Mouse (Mus musculus): Measurements from ENCODE around the gene Sema3b. TPM values are rescaled to one million over a fixed set of nuclear protein-coding genes. Genes with fewer than 3 reads are reported as not detected.

Gene Sema3b
- polyA plus RNA-seq, 1 experiment = 95.6 TPM

DNA sequence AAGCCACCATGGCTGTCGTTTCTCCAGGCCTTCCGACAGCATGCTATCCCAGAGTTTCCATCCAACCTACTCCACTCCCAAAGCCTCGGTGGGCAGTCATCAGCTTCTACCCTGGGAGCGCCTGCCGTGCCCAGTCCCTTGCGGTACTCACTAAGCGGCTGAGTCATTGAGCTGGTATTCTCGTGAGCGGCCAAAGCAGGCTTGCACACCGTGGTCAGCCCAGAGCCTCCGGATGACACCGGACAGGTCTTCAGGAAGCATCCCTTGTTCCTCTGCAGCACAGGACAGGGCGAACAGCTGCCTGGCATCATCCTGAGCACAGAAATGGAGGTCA, 10.5 kb upstream of the Sema3b start:
- TF ChIP-seq CTCF (IDR thresholded peaks at IDR 0.05; ENCODE audit: insufficient read depth, low read length) (no peak), POLR2A (IDR thresholded peaks at IDR 0.05; ENCODE audit: borderline replicate concordance, extremely low read depth, low read depth, low read length) (no peak)
- Histone ChIP-seq H3K4me1 (ENCODE audit: control insufficient read depth, insufficient read depth, low read length) (peaks cover 30% of the 10 kb centered on the region), H3K4me3 (replicated peaks; ENCODE audit: extremely low read depth, low read depth, low read length) (no peak overlapping the region)
- 46% methylated on average over 13 of the region's 13 CpGs for WGBS
- DNase-seq = no peak

DNA sequence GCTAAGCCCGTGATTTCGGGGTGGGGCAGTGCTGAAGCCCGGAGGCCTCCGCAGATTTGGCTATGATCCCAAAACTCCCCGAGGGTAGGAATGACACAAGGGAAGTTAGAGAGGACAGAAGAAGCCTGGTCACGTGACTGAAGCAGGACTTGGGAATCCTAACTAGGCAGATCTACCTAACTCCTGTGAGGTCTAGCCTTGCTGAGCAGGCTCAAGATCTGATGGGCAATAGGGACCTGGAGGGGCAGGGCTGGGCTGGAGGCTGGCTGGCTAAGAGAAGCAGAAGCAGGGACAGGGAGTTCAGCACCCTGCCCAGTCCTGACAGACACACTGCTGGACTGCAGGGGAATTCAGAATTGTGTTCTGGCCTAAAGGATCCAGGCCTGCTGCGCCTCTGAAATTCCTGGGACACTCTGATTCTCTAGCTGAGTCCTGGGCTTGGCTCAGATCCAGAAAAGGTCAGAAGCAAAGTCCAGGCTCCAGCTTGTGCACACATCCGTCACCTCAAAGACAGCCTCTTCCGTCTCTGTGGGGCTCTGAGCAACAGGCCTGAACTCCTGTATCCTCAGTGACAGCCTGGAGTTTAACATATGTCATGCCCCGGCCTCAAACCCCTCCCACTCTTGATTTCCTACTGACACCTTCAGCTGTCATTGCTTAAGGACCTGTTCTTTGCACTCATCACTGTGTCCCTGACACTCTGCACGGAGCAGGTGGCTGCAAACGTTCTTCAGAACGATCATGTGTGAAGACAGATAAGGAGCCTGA, 9.9 kb upstream of the Sema3b start:
- DNase-seq = no peak
- 27% methylated on average over 13 of the region's 13 CpGs for WGBS
- H3K4me3 ChIP-seq (replicated peaks; ENCODE audit: extremely low read depth, low read depth, low read length) = no peak overlapping the region

DNA sequence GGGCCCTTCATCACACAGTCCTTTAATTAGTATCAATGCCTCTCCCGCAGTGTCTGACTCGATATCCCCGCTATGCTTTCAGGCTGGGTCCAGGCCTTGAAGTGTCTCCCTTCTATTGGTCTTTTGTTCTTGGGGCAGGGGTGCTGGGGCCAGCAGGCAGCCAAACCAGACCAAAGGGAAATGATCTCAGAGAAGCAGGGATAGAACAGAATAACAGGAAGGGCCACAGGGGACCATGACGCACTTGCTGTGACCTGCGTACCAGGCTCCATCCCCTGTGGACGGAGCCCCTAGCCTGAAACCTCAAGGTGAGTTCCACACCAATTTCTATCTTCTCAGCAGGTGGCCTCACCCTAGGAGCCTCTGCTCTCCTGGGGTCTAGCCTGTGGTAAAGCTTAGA, 9.1 kb upstream of the Sema3b start:
- Histone ChIP-seq H3K4me3 (replicated peaks; ENCODE audit: extremely low read depth, low read depth, low read length) (no peak overlapping the region), H3K4me1 (ENCODE audit: control insufficient read depth, insufficient read depth, low read length) (peaks cover 19% of the 10 kb centered on the region)
- no peak for DNase-seq
- 51% methylated on average over 6 of the region's 6 CpGs for WGBS
- TF ChIP-seq POLR2A (IDR thresholded peaks at IDR 0.05; ENCODE audit: borderline replicate concordance, extremely low read depth, low read depth, low read length) (no peak), CTCF (IDR thresholded peaks at IDR 0.05; ENCODE audit: insufficient read depth, low read length) (no peak)

More for the DNA sequence above, 9.9 kb upstream of the Sema3b start:
- peaks cover 24% of the 10 kb centered on the region for H3K4me1 ChIP-seq (ENCODE audit: control insufficient read depth, insufficient read depth, low read length)
- TF ChIP-seq CTCF (IDR thresholded peaks at IDR 0.05; ENCODE audit: insufficient read depth, low read length) = no peak
- TF ChIP-seq POLR2A (IDR thresholded peaks at IDR 0.05; ENCODE audit: borderline replicate concordance, extremely low read depth, low read depth, low read length) = no peak; the same call in 1 of the 2 replicates

DNA sequence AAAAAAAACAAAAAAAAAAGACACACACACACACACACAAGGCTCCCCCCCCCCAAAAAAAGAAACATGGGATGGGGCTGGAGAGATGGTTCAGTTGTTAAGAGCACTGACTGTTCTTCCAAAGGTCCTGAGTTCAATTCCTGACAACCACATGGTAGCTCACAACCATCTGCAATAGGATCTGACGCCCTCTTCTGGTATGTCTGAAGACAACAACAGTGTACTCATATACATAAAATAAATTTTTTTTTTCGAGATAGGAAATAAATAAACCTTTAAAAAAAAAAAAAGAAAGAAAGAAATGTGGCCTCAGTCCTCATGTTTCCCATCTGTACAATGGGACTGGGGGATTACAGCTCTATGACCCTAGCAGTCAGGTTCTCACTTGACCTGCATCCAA, 8.4 kb upstream of the Sema3b start:
- Histone ChIP-seq H3K4me1 (ENCODE audit: control insufficient read depth, insufficient read depth, low read length) (peaks cover 19% of the 10 kb centered on the region), H3K4me3 (replicated peaks; ENCODE audit: extremely low read depth, low read depth, low read length) (no peak overlapping the region)
- no peak for TF ChIP-seq CTCF (IDR thresholded peaks at IDR 0.05; ENCODE audit: insufficient read depth, low read length)
- no peak for DNase-seq
- 63% methylated on average over 2 of the region's 2 CpGs for WGBS

DNA sequence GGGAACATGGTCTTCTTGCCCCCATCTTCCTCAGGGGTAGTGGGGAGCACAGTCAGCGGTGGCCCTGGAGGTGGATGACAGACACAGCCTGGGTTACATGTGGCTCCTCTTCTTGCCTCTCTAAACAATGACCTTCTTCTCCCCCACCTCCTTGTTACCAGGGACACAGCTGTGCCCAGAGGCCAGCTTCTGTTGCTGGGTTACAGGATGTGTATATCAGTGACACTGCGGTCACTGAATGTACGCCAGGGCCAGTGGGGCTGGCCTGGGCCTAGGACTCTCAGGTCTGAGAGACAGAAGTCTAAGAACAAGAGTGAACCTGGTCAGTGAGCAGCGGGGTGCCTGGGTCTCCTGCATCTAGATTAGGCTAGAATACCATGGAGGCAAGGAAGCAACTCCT, 6.0 kb upstream of the Sema3b start:
- Histone ChIP-seq H3K4me3 (replicated peaks; ENCODE audit: extremely low read depth, low read depth, low read length) (no peak overlapping the region), H3K4me1 (ENCODE audit: control insufficient read depth, insufficient read depth, low read length) (peaks cover 27% of the 10 kb centered on the region)
- DNase-seq = no peak
- TF ChIP-seq CTCF (IDR thresholded peaks at IDR 0.05; ENCODE audit: insufficient read depth, low read length) (no peak), POLR2A (IDR thresholded peaks at IDR 0.05; ENCODE audit: borderline replicate concordance, extremely low read depth, low read depth, low read length) (no peak)
- WGBS = 69% methylated on average over 4 of the region's 4 CpGs

- Histone ChIP-seq H3K4me3 (replicated peaks; ENCODE audit: extremely low read depth, low read depth, low read length) (no peak overlapping the region), H3K4me1 (ENCODE audit: control insufficient read depth, insufficient read depth, low read length) (peaks cover 19% of the 10 kb centered on the region)
- DNase-seq = no peak
- TF ChIP-seq POLR2A (IDR thresholded peaks at IDR 0.05; ENCODE audit: borderline replicate concordance, extremely low read depth, low read depth, low read length) = no peak
- TF ChIP-seq CTCF (IDR thresholded peaks at IDR 0.05; ENCODE audit: insufficient read depth, low read length) = 0 out of 2 replicates have a peak, but pooled peaks have one; percentile 13
- 3% methylated on average over 12 of the region's 12 CpGs for WGBS
Observed at GRCm38 (mm10) chr9:107612945-107613569, 4.0 kb upstream of the Sema3b start.

GRCm38 (mm10) chr9:107612191-107612944, 3.3 kb upstream of the Sema3b start:
- H3K4me3 ChIP-seq (replicated peaks; ENCODE audit: extremely low read depth, low read depth, low read length) = peak overlapping the region; percentile 27
- WGBS = 3% methylated on average over 44 of the region's 48 CpGs
- H3K4me1 ChIP-seq (ENCODE audit: control insufficient read depth, insufficient read depth, low read length) = peaks cover 18% of the 10 kb centered on the region
- peak; percentile 98 for DNase-seq
- TF ChIP-seq CTCF (IDR thresholded peaks at IDR 0.05; ENCODE audit: insufficient read depth, low read length) (peak; percentile 33; the same call in 1 of the 2 replicates), POLR2A (IDR thresholded peaks at IDR 0.05; ENCODE audit: borderline replicate concordance, extremely low read depth, low read depth, low read length) (peak; percentile 83; the same call in 1 of the 2 replicates)

- no peak for DNase-seq
- Histone ChIP-seq H3K4me1 (ENCODE audit: control insufficient read depth, insufficient read depth, low read length) (peaks cover 18% of the 10 kb centered on the region), H3K4me3 (replicated peaks; ENCODE audit: extremely low read depth, low read depth, low read length) (no peak overlapping the region)
- TF ChIP-seq POLR2A (IDR thresholded peaks at IDR 0.05; ENCODE audit: borderline replicate concordance, extremely low read depth, low read depth, low read length) = no peak
- no peak for TF ChIP-seq CTCF (IDR thresholded peaks at IDR 0.05; ENCODE audit: insufficient read depth, low read length)
- WGBS = 39% methylated on average over 6 of the region's 6 CpGs
Observed at GRCm38 (mm10) chr9:107611456-107612190, 2.6 kb upstream of the Sema3b start.

DNA sequence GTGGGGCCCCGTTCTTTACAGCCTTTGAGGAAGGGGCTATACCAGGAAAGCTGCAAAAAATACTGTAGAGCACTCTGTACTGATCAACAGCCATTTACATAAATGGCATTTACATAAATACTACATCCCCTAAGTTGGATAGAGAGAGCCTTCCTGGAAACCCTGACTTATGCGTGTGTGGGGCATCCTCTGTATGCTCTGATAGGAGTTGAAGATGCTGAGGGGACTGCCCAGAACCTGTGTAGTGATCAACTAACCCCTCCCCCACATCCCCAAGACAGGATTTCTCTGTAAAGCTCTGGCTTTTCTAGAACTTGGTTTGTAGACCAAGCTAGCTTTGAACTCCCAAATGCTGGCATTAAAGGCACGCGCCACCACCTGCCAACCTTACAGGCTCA, 403 bp upstream of the Sema3b start:
- TF ChIP-seq POLR2A (IDR thresholded peaks at IDR 0.05; ENCODE audit: borderline replicate concordance, extremely low read depth, low read depth, low read length) (no peak), CTCF (IDR thresholded peaks at IDR 0.05; ENCODE audit: insufficient read depth, low read length) (no peak)
- peaks cover 22% of the 10 kb centered on the region for H3K4me1 ChIP-seq (ENCODE audit: control insufficient read depth, insufficient read depth, low read length)
- no peak overlapping the region for H3K4me3 ChIP-seq (replicated peaks; ENCODE audit: extremely low read depth, low read depth, low read length)
- 69% methylated on average over 4 of the region's 4 CpGs for WGBS
- DNase-seq = no peak

Measured in lung, adult 2 months (tissue).